Mouse (Mus musculus) midbrain, embryonic 15.5 days (tissue): ENCODE measurements around the gene Gm26897. TPM values are rescaled to one million over a fixed set of nuclear protein-coding genes. Genes with fewer than 3 reads are reported as not detected.

Source experiments
- ATAC-seq: fragments of 200-750 bp; cut with Nextera tagmentation; replicated peaks from 2 replicates; pipeline ENCODE4 v1.8.0; 2017; ENCODE audit warnings: moderate TSS enrichment
- H3K27ac ChIP-seq: fragments of 300-500 bp; sonication (generic); 2 replicates; pipeline ENCODE4 v1.5.1; 2015; ENCODE audit warnings: mild to moderate bottlenecking, inconsistent platforms
- H3K27me3 ChIP-seq: fragments of 300-500 bp; sonication (generic); replicated peaks from 2 replicates; pipeline ENCODE4 v1.6.1; 2015; ENCODE audit warnings: inconsistent platforms
- H3K36me3 ChIP-seq: fragments of 300-500 bp; sonication (generic); replicated peaks from 2 replicates; pipeline ENCODE4 v1.6.1; 2015; ENCODE audit warnings: inconsistent platforms
- H3K4me1 ChIP-seq: fragments of 300-500 bp; sonication (generic); 2 replicates; pipeline ENCODE4 v1.6.1; 2015; ENCODE audit warnings: inconsistent platforms
- H3K4me2 ChIP-seq: fragments of 300-500 bp; sonication (generic); 2 replicates; pipeline ENCODE4 v1.6.1; 2015; ENCODE audit warnings: inconsistent platforms, mild to moderate bottlenecking, moderate library complexity
- H3K4me3 ChIP-seq: fragments of 300-500 bp; sonication (generic); 2 replicates; pipeline ENCODE4 v1.5.1; 2015; ENCODE audit warnings: mild to moderate bottlenecking, inconsistent platforms
- H3K9ac ChIP-seq: fragments of 300-500 bp; sonication (generic); 2 replicates; pipeline ENCODE4 v1.6.1; 2015; ENCODE audit warnings: mild to moderate bottlenecking, inconsistent platforms
- H3K9me3 ChIP-seq: fragments of 300-500 bp; sonication (generic); 2 replicates; pipeline ENCODE4 v1.6.1; 2016; ENCODE audit warnings: inconsistent platforms
- WGBS: fragments of 180-500 bp; shearing (Covaris S2); methylation state at CpG from one replicate; pipeline ENCODE4 v1.1.7; 2015; ENCODE audit warnings: mixed read lengths; 5-methylcytosine and 5-hydroxymethylcytosine counted together
- polyA plus RNA-seq: library from polyadenylated mRNA; unstranded; fragments of >200 nt; fragmentation: Nextera tagmentation; extraction: Ambion mirVana; gene quantifications from 2 replicates; pipeline ENCODE4 v1.2.1, GENCODE M21; 2015

Gene Gm26897
- polyA plus RNA-seq, 1 experiment from 2014 or later = not detected

DNA sequence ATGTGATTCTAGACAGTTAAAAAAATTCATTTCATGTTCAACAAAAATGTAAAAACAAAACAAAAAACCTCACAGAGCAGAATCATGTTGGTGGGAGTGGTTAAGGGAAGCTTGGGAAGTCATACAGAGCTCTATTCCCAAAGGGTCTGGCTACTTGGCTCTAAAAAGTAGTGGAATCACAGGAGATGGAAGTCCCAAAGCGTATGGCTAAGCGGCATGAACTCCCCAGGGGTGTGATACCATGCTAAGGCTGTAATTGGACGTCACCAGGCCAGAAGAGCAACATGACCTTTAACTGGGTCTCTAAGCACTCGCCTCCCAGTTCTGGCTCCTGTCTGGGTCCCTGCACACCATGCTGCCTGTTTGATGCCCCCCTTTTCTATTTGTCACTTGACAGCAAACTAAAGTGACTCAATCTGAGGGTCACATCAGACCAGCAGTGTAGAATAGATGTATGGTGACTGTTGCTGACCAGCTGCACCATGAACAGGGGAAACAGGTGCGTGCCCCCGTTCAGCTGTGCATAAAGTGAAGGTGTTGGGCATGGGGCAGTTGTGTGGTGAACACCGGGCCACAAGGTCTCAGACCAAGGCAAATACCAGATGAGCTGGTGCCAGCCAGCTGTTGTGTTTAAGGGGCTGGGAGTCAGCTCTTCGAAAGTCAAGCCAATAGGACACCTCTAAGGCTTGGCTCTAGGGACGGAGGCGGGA is 46.2 kb downstream of the Gm26897 start:
- 91% methylated on average over 10 of the region's 10 CpGs for WGBS
- Histone ChIP-seq H3K9ac (no peak overlapping the region), H3K27ac (no peak overlapping the region), H3K9me3 (no peaks in the 10 kb centered on the region), H3K4me2 (no peak overlapping the region), H3K4me3 (no peak overlapping the region), H3K36me3 (no peaks in the 10 kb centered on the region), H3K4me1 (no peaks in the 10 kb centered on the region), H3K27me3 (no peaks in the 10 kb centered on the region)
- ATAC-seq = no peak
